Mouse (Mus musculus): Measurements from ENCODE around the gene Fam3c. TPM values are rescaled to one million over a fixed set of nuclear protein-coding genes. Genes with fewer than 3 reads are reported as not detected.

The Fam3c gene
- polyA plus RNA-seq, 1 experiment: 3.9 TPM

DNA sequence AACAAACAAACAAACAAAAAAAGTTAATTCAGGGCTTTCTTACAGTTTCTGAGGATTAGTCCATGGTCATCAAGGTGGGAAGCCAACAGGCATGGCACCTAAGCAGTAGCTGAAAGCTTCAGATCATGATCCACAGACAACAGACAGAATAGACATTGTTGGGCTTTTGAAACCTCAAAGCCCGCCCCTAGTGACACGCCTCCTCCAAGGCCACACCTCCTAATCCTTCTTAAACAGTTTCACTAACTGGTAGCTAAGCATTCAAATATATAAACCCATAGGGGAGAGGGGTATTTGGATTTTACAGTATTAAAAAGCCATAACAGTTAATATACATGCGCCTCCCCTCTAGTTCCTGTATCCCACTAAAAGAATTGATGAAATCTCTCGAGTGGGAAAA, 1.3 kb upstream of the Fam3c start:
- Histone ChIP-seq H3K4me1 (replicated peaks; ENCODE audit: control insufficient read depth, insufficient read depth, low read length) (peaks cover 7% of the 10 kb centered on the region), H3K27ac (ENCODE audit: control insufficient read depth, insufficient read depth, low read length) (no peak overlapping the region), H3K4me3 (ENCODE audit: control insufficient read depth, insufficient read depth, low read length) (no peak overlapping the region), H3K36me3 (ENCODE audit: control insufficient read depth, insufficient read depth, low read length) (no peaks in the 10 kb centered on the region), H3K27me3 (ENCODE audit: control insufficient read depth, insufficient read depth, low read length) (no peaks in the 10 kb centered on the region)
- WGBS: over 99% methylated on average over 4 of the region's 4 CpGs
- DNase-seq: no peak
- TF ChIP-seq CTCF (IDR thresholded peaks at IDR 0.05; ENCODE audit: borderline replicate concordance, control insufficient read depth, extremely low read depth, insufficient read depth, low read length, poor library complexity) (no peak), POLR2A (IDR thresholded peaks at IDR 0.05; ENCODE audit: control insufficient read depth, extremely low read depth, insufficient read depth, low read length, poor library complexity) (no peak)

GRCm38 (mm10) chr6:22355396-22356085, 502 bp downstream of the Fam3c start:
- 3% methylated on average over 62 of the region's 62 CpGs for WGBS
- Histone ChIP-seq H3K27me3 (ENCODE audit: control insufficient read depth, insufficient read depth, low read length) (no peaks in the 10 kb centered on the region), H3K4me1 (replicated peaks; ENCODE audit: control insufficient read depth, insufficient read depth, low read length) (peaks cover 13% of the 10 kb centered on the region), H3K27ac (ENCODE audit: control insufficient read depth, insufficient read depth, low read length) (no peak overlapping the region), H3K36me3 (ENCODE audit: control insufficient read depth, insufficient read depth, low read length) (no peaks in the 10 kb centered on the region), H3K4me3 (ENCODE audit: control insufficient read depth, insufficient read depth, low read length) (peak overlapping the region; percentile 61)
- TF ChIP-seq POLR2A (IDR thresholded peaks at IDR 0.05; ENCODE audit: control insufficient read depth, extremely low read depth, insufficient read depth, low read length, poor library complexity) (no peak; the same call in 1 of the 2 replicates), CTCF (IDR thresholded peaks at IDR 0.05; ENCODE audit: borderline replicate concordance, control insufficient read depth, extremely low read depth, insufficient read depth, low read length, poor library complexity) (no peak)
- DNase-seq: no peak

GRCm38 (mm10) chr6:22354675-22355074, 1.4 kb downstream of the Fam3c start:
- Histone ChIP-seq H3K4me3 (ENCODE audit: control insufficient read depth, insufficient read depth, low read length) (no peak overlapping the region), H3K27ac (ENCODE audit: control insufficient read depth, insufficient read depth, low read length) (no peak overlapping the region), H3K27me3 (ENCODE audit: control insufficient read depth, insufficient read depth, low read length) (no peaks in the 10 kb centered on the region), H3K36me3 (ENCODE audit: control insufficient read depth, insufficient read depth, low read length) (no peaks in the 10 kb centered on the region), H3K4me1 (replicated peaks; ENCODE audit: control insufficient read depth, insufficient read depth, low read length) (peaks cover 19% of the 10 kb centered on the region)
- no peak for TF ChIP-seq CTCF (IDR thresholded peaks at IDR 0.05; ENCODE audit: borderline replicate concordance, control insufficient read depth, extremely low read depth, insufficient read depth, low read length, poor library complexity)
- DNase-seq: no peak
- WGBS: 91% methylated on average over 7 of the region's 7 CpGs

- Histone ChIP-seq H3K4me1 (replicated peaks; ENCODE audit: control insufficient read depth, insufficient read depth, low read length) (peaks cover 19% of the 10 kb centered on the region), H3K36me3 (ENCODE audit: control insufficient read depth, insufficient read depth, low read length) (no peaks in the 10 kb centered on the region), H3K27ac (ENCODE audit: control insufficient read depth, insufficient read depth, low read length) (no peak overlapping the region), H3K27me3 (ENCODE audit: control insufficient read depth, insufficient read depth, low read length) (no peaks in the 10 kb centered on the region), H3K4me3 (ENCODE audit: control insufficient read depth, insufficient read depth, low read length) (no peak overlapping the region)
- DNase-seq: no peak
- no peak for TF ChIP-seq POLR2A (IDR thresholded peaks at IDR 0.05; ENCODE audit: control insufficient read depth, extremely low read depth, insufficient read depth, low read length, poor library complexity)
- TF ChIP-seq CTCF (IDR thresholded peaks at IDR 0.05; ENCODE audit: borderline replicate concordance, control insufficient read depth, extremely low read depth, insufficient read depth, low read length, poor library complexity): no peak
- 86% methylated on average over 1 of the region's 1 CpGs for WGBS
These were observed 2.0 kb downstream of the Fam3c start for GRCm38 (mm10) chr6:22354031-22354430.

DNA sequence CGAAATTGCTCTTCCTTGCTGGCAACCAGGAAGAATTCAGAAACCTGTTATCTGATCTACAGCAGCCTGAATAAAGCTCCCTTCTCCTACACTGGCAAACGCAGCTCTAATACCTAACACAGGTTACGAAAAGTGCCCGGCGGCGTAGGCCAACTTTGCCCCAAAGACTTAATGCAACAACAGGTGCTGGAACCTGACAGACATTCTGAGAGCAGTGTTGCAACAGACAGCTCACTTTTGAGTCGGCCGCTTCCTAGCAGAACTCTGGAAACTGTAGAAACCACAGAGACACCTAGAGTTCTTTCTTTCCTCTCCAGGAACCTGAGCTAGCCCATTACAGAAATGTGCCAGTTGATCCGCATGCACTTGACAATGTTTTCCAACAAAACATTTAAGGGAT, 4.5 kb downstream of the Fam3c start:
- peak overlapping the region; percentile 50; the same call in 1 of the 2 replicates for H3K27ac ChIP-seq (ENCODE audit: control insufficient read depth, insufficient read depth, low read length)
- WGBS: 50% methylated on average over 9 of the region's 9 CpGs
- H3K36me3 ChIP-seq (ENCODE audit: control insufficient read depth, insufficient read depth, low read length): no peaks in the 10 kb centered on the region
- no peaks in the 10 kb centered on the region for H3K27me3 ChIP-seq (ENCODE audit: control insufficient read depth, insufficient read depth, low read length)
- H3K4me1 ChIP-seq (replicated peaks; ENCODE audit: control insufficient read depth, insufficient read depth, low read length): peaks cover 25% of the 10 kb centered on the region
- TF ChIP-seq CTCF (IDR thresholded peaks at IDR 0.05; ENCODE audit: borderline replicate concordance, control insufficient read depth, extremely low read depth, insufficient read depth, low read length, poor library complexity): no peak
- H3K4me3 ChIP-seq (ENCODE audit: control insufficient read depth, insufficient read depth, low read length): no peak overlapping the region
- no peak for DNase-seq

DNA sequence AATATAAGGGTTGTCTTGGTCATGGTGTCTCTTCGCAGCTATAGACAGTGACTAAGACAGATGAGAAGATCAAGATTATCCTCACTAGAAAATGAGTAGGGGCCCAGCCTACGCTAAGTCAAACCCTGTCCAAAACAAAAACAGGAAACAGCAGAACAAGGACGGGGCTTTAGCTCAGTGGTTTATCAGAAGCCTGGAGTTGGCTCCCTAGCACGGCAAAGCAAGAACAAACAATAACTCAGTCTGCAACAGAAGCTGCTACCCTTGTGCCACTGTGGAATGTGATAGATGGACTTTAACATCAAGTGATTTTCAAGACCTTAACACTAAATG, 5.8 kb downstream of the Fam3c start:
- H3K4me3 ChIP-seq (ENCODE audit: control insufficient read depth, insufficient read depth, low read length): no peak overlapping the region
- DNase-seq: no peak
- WGBS: 27% methylated on average over 4 of the region's 4 CpGs
- peaks cover 23% of the 10 kb centered on the region for H3K4me1 ChIP-seq (replicated peaks; ENCODE audit: control insufficient read depth, insufficient read depth, low read length)
- TF ChIP-seq CTCF (IDR thresholded peaks at IDR 0.05; ENCODE audit: borderline replicate concordance, control insufficient read depth, extremely low read depth, insufficient read depth, low read length, poor library complexity): no peak
- no peak for TF ChIP-seq POLR2A (IDR thresholded peaks at IDR 0.05; ENCODE audit: control insufficient read depth, extremely low read depth, insufficient read depth, low read length, poor library complexity)
- H3K27me3 ChIP-seq (ENCODE audit: control insufficient read depth, insufficient read depth, low read length): no peaks in the 10 kb centered on the region
- H3K27ac ChIP-seq (ENCODE audit: control insufficient read depth, insufficient read depth, low read length): peak overlapping the region; percentile 27; the same call in 1 of the 2 replicates
- no peaks in the 10 kb centered on the region for H3K36me3 ChIP-seq (ENCODE audit: control insufficient read depth, insufficient read depth, low read length)
